Mouse (Mus musculus) liver, postnatal 0 days (tissue): Measurements from ENCODE around the gene Ybx3.

ENCODE experiments used
- CTCF ChIP-seq: sonication (generic); IDR thresholded peaks from 2 replicates; pipeline ENCODE4 v1.5.1; 2016; ENCODE audit warnings: antibody characterized with exemption, low read depth
- EP300 ChIP-seq: IDR thresholded peaks from 2 replicates; pipeline ENCODE4 v1.6.1; 2016; ENCODE audit warnings: antibody characterized with exemption, low read depth, mild to moderate bottlenecking

- TF ChIP-seq CTCF (no peak), EP300 (no peak)
These were observed 13.0 kb upstream of the Ybx3 start for GRCm38 (mm10) chr6:131401259-131401658.
